Mouse (Mus musculus) neural tube, embryonic 12.5 days (tissue): ENCODE measurements around the gene Prok2. TPM values are rescaled to one million over a fixed set of nuclear protein-coding genes. Genes with fewer than 3 reads are reported as not detected.
A peak's percentile ranks its signal among the peaks of the same experiment; 100 is the strongest.

Experiments
- ATAC-seq: fragments of 200-750 bp; cut with Nextera tagmentation; 2 replicates; pipeline ENCODE4 v1.8.0; 2017; ENCODE audit warnings: low read depth, mild to moderate bottlenecking, moderate TSS enrichment, moderate library complexity; ENCODE audit not compliant: low FRiP score
- H3K27ac ChIP-seq: fragments of 300-500 bp; sonication (generic); 2 replicates; pipeline ENCODE4 v1.5.1; 2016
- H3K27me3 ChIP-seq: fragments of 300-500 bp; sonication (generic); replicated peaks from 2 replicates; pipeline ENCODE4 v1.6.1; 2016; ENCODE audit warnings: mild to moderate bottlenecking
- H3K36me3 ChIP-seq: fragments of 300-500 bp; sonication (generic); 2 replicates; pipeline ENCODE4 v1.6.1; 2016; ENCODE audit warnings: mild to moderate bottlenecking
- H3K4me1 ChIP-seq: fragments of 300-500 bp; sonication (generic); 2 replicates; pipeline ENCODE4 v1.6.1; 2016
- H3K4me2 ChIP-seq: fragments of 300-500 bp; sonication (generic); replicated peaks from 2 replicates; pipeline ENCODE4 v1.6.1; 2016; ENCODE audit warnings: mild to moderate bottlenecking
- H3K4me3 ChIP-seq: fragments of 300-500 bp; sonication (generic); 2 replicates; pipeline ENCODE4 v1.5.1; 2016
- H3K9ac ChIP-seq: fragments of 300-500 bp; sonication (generic); 2 replicates; pipeline ENCODE4 v1.6.1; 2016; ENCODE audit warnings: mild to moderate bottlenecking
- H3K9me3 ChIP-seq: fragments of 300-500 bp; sonication (generic); 2 replicates; pipeline ENCODE4 v1.6.1; 2016; ENCODE audit warnings: mild to moderate bottlenecking
- WGBS: fragments of 180-500 bp; shearing (Covaris S2); methylation state at CpG from one replicate; pipeline ENCODE4 v1.1.7; 2016; 5-methylcytosine and 5-hydroxymethylcytosine counted together
- polyA plus RNA-seq: library from polyadenylated mRNA; unstranded; fragments of >200 nt; fragmentation: Nextera tagmentation; extraction: Ambion mirVana; gene quantifications from 2 replicates; pipeline ENCODE4 v1.2.1, GENCODE M21; 2016

Gene Prok2
- polyA plus RNA-seq, 1 experiment from 2014 or later = not detected

DNA sequence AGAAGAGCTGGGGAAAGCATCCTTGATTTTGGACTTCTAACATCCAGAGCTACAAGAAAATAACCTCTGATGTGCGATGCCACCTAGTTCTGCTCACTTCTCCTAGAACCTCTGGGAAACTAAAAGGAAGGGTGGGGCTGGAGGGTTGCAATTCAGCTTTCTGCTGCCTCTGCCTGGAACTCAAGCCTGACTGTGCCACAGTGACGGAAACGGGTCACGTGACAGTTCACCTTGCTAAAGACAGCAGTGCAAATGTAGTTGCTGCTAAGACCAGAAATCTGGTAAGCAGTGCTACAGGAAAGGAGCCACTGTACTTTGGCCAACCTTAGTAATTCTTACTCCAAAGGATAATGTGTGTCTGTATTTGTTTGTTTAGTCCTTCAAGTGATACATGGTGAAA is 3.7 kb upstream of the Prok2 start:
- Histone ChIP-seq H3K9me3 (no peaks in the 10 kb centered on the region), H3K4me3 (no peak overlapping the region), H3K4me1 (peaks cover 13% of the 10 kb centered on the region), H3K36me3 (no peaks in the 10 kb centered on the region), H3K9ac (no peak overlapping the region), H3K4me2 (no peak overlapping the region), H3K27ac (no peak overlapping the region), H3K27me3 (peaks cover 37% of the 10 kb centered on the region)
- ATAC-seq = no peak
- 90% methylated on average over 4 of the region's 4 CpGs for WGBS

DNA sequence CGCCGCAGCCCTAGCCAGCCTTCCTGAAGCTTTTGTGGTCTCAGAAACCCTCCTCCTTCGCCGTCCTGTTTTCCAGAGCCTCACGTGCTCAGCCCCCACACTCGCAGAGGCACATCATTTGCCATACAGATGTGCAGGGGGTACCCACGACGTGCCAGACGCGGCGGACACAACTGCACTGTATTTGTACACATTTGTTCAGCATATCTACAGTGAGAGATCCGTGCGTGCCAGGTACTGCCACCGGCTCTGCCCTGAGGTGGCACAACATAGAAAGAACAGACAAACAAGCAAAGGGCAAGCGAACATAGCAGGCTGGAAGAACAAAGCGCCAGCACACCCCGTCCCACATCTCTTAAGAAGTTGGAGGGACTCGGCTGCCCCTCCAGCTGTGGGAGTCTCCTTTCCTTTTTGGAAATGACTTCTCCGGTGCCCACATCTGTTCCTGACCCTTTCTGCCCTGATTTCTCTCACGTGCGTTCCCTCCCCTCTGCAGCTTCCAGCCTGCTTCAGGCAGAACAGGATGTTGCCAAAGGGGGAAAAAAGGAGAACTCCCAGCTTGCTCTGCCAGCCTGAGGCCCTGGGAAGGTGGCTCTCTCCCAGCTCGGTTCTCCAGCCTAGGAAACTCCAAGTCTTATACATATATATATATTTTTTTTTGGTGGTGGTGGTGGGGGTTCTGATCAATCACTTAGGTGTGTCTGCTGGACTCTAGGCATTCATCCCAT is 548 bp upstream of the Prok2 start:
- H3K36me3 ChIP-seq = no peaks in the 10 kb centered on the region
- peaks cover 13% of the 10 kb centered on the region for H3K4me1 ChIP-seq
- H3K4me3 ChIP-seq = peak overlapping the region; percentile 49
- no peaks in the 10 kb centered on the region for H3K9me3 ChIP-seq
- H3K4me2 ChIP-seq = peak overlapping the region; percentile 99
- ATAC-seq = no peak
- H3K27me3 ChIP-seq = peaks cover 39% of the 10 kb centered on the region
- 2% methylated on average over 22 of the region's 22 CpGs for WGBS
- H3K27ac ChIP-seq = no peak overlapping the region
- peak overlapping the region; percentile 56 for H3K9ac ChIP-seq

DNA sequence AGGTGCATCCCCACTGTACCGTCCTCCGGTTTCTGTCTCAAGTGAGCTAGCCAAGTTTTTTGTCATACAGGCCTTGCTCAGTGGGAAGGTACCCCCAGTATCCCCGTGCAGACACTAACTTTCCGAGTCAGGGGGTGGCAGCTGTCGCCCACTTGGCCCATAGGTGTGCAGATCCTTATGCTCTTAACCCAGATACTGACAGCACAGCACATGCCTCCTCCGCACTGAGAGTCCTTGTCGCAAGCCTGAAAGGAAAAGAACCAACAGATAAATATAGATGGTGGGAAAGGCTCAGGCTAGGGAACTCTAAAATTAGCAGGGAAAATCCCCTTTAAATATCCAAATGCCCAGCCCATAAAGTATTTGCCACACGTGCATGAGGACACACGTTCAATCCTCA is 3.8 kb downstream of the Prok2 start:
- Histone ChIP-seq H3K27ac (no peak overlapping the region), H3K9ac (no peak overlapping the region), H3K4me1 (peaks cover 13% of the 10 kb centered on the region), H3K36me3 (no peaks in the 10 kb centered on the region), H3K4me3 (no peak overlapping the region), H3K27me3 (peaks cover 27% of the 10 kb centered on the region), H3K4me2 (no peak overlapping the region), H3K9me3 (no peaks in the 10 kb centered on the region)
- no peak for ATAC-seq
- 88% methylated on average over 9 of the region's 9 CpGs for WGBS

DNA sequence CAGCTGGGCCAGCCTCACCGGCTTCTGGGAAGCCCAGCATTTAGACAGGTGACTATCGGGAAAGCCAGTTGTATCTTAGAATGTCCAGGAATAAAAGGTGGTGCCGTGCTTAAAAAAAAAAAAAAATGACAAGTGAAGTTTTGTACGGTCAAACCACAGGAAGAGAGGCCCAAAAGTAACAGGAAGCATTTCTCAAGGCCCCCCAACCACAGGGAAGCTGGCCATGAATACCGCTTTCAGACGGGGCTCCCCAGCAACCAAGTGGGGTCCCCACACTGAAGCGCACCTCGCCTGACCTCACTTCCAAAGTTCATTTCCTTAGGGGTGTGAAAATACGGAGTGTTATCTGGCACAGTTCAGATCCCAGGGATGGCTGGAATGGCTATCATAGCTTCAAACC is 5.2 kb downstream of the Prok2 start:
- H3K4me1 ChIP-seq = peaks cover 6% of the 10 kb centered on the region
- WGBS = 88% methylated on average over 9 of the region's 9 CpGs
- H3K27ac ChIP-seq = no peak overlapping the region
- no peaks in the 10 kb centered on the region for H3K36me3 ChIP-seq
- no peak overlapping the region for H3K9ac ChIP-seq
- ATAC-seq = no peak
- no peak overlapping the region for H3K4me3 ChIP-seq
- no peaks in the 10 kb centered on the region for H3K9me3 ChIP-seq
- no peak overlapping the region for H3K4me2 ChIP-seq
- peaks cover 13% of the 10 kb centered on the region for H3K27me3 ChIP-seq

DNA sequence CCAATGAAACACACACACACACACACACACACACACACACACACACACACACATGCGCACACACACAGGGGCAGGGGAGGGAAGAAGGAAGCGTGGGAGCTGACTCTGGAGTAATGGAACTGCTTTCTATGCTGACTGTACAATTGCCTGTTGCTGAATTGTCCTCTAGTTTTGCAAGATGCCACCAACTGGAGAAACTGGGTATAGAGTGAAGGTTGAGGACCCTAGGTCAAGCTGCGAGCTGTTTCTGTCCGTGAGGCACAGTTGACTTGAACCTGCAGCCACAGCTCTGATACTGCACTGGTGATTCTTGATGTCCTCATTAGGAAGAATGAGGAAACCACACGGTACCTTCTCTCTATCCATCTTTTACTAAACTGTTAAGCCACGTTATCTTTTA is 10.3 kb downstream of the Prok2 start:
- Histone ChIP-seq H3K9me3 (no peaks in the 10 kb centered on the region), H3K4me2 (no peak overlapping the region), H3K36me3 (no peaks in the 10 kb centered on the region), H3K4me3 (no peak overlapping the region), H3K4me1 (no peaks in the 10 kb centered on the region), H3K9ac (no peak overlapping the region), H3K27me3 (no peaks in the 10 kb centered on the region; the same call in 1 of the 2 replicates), H3K27ac (no peak overlapping the region)
- WGBS = 69% methylated on average over 6 of the region's 6 CpGs
- no peak for ATAC-seq

DNA sequence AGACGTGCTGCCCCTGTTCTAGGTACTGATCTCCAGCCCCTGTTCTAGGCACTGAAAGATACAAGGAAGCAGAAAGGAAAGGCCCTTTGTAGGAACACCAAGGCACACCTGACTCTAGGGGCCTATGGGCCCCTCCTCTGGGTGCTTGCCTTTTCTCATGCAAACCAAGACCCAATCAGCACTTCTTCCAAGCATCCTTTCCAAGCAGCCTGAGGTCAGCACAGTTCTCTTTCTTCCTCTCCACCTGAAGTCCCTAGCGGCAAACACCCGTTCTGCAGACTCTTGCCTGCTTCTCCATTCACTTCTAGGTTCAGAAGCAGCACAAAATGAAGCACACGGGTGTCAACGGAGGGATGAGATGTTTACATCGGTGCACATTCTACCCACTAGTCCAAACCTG is 11.0 kb downstream of the Prok2 start:
- no peaks in the 10 kb centered on the region for H3K9me3 ChIP-seq
- WGBS = 60% methylated on average over 6 of the region's 6 CpGs
- ATAC-seq = no peak
- no peak overlapping the region for H3K4me2 ChIP-seq
- H3K36me3 ChIP-seq = no peaks in the 10 kb centered on the region
- no peak overlapping the region for H3K9ac ChIP-seq
- no peaks in the 10 kb centered on the region for H3K4me1 ChIP-seq
- no peaks in the 10 kb centered on the region; the same call in 1 of the 2 replicates for H3K27me3 ChIP-seq
- no peak overlapping the region for H3K27ac ChIP-seq
- H3K4me3 ChIP-seq = no peak overlapping the region

DNA sequence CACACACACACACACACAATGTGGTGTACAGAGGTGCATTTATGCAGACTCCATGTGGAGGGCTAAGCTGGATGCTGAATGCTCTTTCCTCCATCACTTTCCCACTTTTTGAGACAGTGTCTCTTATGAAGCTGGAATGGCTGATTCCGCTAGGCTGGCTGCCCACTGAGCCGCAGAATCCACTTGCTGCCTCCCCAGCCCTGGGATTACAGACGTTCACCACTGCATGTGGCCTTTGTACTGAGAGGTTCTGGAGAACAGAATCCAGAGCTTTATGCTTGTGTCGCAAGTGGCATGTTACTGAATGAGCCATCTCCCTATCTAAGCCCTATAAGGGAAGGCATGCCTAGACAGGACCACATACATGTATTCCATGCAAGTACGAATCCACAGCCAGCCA is 12.9 kb downstream of the Prok2 start:
- WGBS = 84% methylated on average over 5 of the region's 5 CpGs
- no peak overlapping the region for H3K9ac ChIP-seq
- no peaks in the 10 kb centered on the region for H3K4me1 ChIP-seq
- H3K36me3 ChIP-seq = no peaks in the 10 kb centered on the region
- H3K27me3 ChIP-seq = no peaks in the 10 kb centered on the region; the same call in 1 of the 2 replicates
- ATAC-seq = no peak
- H3K9me3 ChIP-seq = no peaks in the 10 kb centered on the region
- no peak overlapping the region for H3K27ac ChIP-seq
- H3K4me2 ChIP-seq = no peak overlapping the region
- no peak overlapping the region for H3K4me3 ChIP-seq

DNA sequence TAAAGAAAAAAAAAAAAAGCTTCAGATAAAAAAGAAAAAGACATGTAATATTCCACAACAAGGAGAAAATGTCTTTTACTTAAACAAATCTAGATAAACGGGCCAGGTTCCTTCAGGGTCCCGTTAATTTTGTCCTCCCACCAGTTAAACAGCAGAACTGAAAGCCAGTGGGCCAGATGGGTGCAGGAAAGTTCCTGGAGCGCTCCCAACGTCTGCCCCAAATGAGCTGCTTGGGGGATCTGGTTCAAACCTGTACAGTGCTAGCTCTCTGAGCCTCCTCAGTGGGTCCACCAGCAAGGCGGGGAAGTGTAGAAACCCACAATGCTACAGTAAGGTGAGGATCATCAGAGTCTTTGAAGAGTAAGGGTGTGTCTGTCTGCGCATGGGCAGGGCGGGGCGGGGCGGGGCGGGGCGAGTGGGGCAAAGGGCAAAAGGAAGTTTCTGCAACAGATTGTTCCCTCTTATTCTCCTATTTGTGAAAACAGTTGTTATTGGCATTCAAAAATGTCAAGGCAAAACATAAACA is 14.6 kb downstream of the Prok2 start:
- no peaks in the 10 kb centered on the region; the same call in 1 of the 2 replicates for H3K27me3 ChIP-seq
- no peaks in the 10 kb centered on the region for H3K36me3 ChIP-seq
- 72% methylated on average over 11 of the region's 11 CpGs for WGBS
- ATAC-seq = no peak
- H3K9ac ChIP-seq = no peak overlapping the region
- H3K4me2 ChIP-seq = no peak overlapping the region
- H3K9me3 ChIP-seq = no peaks in the 10 kb centered on the region
- no peak overlapping the region for H3K4me3 ChIP-seq
- H3K27ac ChIP-seq = no peak overlapping the region
- no peaks in the 10 kb centered on the region for H3K4me1 ChIP-seq

DNA sequence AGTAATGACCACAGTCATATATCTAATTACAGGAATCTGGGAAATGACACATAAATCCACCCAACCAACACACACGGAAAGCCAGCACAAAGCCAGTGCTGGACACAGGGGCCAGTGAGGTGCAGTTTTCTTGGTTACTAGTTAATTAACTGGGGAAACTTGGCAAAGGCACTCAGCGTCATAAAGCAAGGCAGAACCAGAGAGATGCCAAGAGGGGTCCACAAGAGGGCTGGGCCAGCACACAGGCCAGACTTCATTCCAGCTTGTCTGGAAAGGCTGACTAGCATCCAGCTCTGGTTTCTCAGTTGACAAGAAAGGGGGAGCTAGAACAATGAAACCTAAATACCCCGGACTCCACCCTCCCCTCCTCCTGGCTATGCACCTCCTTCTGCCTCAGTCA is 25.7 kb downstream of the Prok2 start:
- H3K9ac ChIP-seq = no peak overlapping the region
- ATAC-seq = no peak
- no peaks in the 10 kb centered on the region for H3K9me3 ChIP-seq
- no peak overlapping the region for H3K4me2 ChIP-seq
- no peak overlapping the region for H3K4me3 ChIP-seq
- no peak overlapping the region for H3K27ac ChIP-seq
- WGBS = 46% methylated on average over 3 of the region's 3 CpGs
- H3K4me1 ChIP-seq = no peaks in the 10 kb centered on the region
- no peaks in the 10 kb centered on the region for H3K36me3 ChIP-seq
- H3K27me3 ChIP-seq = 0 out of 2 replicates have a peak, but pooled peaks cover 4% of the 10 kb centered on the region

DNA sequence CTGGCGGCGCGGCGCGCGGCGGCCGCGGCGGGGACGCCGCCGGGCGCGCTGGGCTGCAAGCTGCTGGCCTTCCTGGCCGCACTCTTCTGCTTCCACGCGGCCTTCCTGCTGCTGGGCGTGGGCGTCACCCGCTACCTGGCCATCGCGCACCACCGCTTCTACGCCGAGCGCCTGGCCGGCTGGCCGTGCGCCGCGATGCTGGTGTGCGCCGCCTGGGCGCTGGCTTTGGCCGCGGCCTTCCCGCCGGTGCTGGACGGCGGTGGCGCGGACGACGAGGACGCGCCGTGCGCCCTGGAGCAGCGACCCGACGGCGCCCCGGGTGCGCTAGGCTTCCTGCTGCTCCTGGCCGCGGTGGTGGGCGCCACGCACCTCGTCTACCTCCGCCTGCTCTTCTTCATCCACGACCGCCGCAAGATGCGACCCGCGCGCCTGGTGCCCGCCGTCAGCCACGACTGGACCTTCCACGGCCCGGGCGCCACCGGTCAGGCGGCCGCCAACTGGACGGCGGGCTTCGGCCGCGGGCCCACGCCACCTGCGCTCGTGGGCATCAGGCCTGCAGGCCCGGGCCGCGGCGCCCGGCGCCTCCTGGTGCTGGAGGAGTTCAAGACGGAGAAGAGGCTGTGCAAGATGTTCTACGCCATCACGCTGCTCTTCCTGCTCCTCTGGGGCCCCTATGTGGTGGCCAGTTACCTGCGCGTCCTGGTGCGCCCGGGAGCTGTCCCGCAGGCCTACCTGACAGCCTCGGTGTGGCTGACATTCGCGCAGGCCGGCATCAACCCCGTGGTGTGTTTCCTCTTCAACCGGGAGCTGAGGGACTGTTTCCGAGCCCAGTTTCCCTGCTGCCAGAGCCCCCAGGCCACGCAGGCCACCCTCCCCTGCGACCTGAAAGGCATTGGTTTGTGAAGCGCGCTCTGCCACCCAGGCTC is 33.0 kb downstream of the Prok2 start:
- Histone ChIP-seq H3K27me3 (peaks cover 66% of the 10 kb centered on the region), H3K36me3 (no peaks in the 10 kb centered on the region), H3K4me2 (peak overlapping the region; percentile 77), H3K9ac (peak overlapping the region; percentile 86), H3K4me3 (peak overlapping the region; percentile 82), H3K27ac (0 out of 2 replicates have a peak overlapping the region, but pooled peaks have one; percentile 33), H3K4me1 (peaks cover 8% of the 10 kb centered on the region), H3K9me3 (no peaks in the 10 kb centered on the region)
- ATAC-seq = peak; percentile 30; the same call in 1 of the 2 replicates
- WGBS = under 1% methylated on average over 105 of the region's 110 CpGs

DNA sequence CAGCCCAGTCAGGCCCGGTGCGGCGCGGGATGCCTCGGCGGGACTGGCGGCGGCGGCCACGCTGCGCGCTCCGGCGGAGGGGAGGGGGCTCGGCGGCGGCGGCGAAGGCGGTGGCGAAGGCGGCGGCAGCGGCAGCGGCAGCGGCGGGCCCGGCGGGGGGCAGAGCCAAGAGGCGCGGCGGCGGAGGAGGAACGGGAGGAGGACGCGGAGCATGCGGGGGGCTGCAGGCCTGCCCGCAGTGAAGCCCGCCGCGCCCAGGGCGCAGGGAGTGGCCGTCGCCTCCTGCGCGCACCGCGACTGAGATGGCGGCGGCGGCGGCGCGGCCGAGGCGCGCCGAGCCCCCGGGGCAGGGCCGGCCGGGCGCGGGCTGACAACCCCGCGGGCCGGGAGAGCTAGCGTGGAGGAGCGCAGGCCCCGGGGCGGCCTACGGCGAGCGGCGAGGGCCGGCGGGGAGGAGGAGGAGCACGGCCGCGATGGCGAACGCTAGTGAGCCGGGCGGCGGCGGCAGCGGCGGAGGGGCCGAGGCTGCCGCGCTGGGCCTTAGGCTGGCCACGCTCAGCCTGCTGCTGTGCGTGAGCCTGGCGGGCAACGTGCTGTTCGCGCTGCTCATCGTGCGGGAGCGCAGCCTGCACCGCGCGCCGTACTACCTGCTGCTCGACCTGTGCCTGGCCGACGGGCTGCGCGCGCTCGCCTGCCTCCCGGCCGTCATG is 33.8 kb downstream of the Prok2 start, which contains the start of gene Gpr27:
TSS of gene Gpr27 (plus strand) at position 474 of the 710 bp plus-strand sequence.
- H3K27me3 ChIP-seq = peaks cover 67% of the 10 kb centered on the region
- H3K4me3 ChIP-seq = peak within 1 kb of the TSS; percentile 82
- peak; percentile 81 for ATAC-seq
- WGBS = under 1% methylated on average over 105 of the region's 112 CpGs
- H3K4me2 ChIP-seq = peak within 1 kb of the TSS; percentile 77
- H3K4me1 ChIP-seq = peaks cover 8% of the 10 kb centered on the region
- peak within 1 kb of the TSS; percentile 33; the same call in 1 of the 2 replicates for H3K27ac ChIP-seq
- peak within 1 kb of the TSS; percentile 86 for H3K9ac ChIP-seq
- H3K9me3 ChIP-seq = no peaks in the 10 kb centered on the region
- H3K36me3 ChIP-seq = no peaks in the 10 kb centered on the region
